Mouse (Mus musculus): Measurements from ENCODE around the gene Ndufa8. TPM values are rescaled to one million over a fixed set of nuclear protein-coding genes. Genes with fewer than 3 reads are reported as not detected.
A peak's percentile ranks its signal among the peaks of the same experiment; 100 is the strongest.

Ndufa8 gene
- 260 TPM for polyA plus RNA-seq (2012; fragmentation: generic; extraction: Trizol)
- long read RNA-seq, experiment 1, transcript Ndufa8-201 (4 exons, 861 nt) = major isoform, 229 of 247 reads
- long read RNA-seq, experiment 1, partial matches to known transcripts = 15 of 247 reads
- long read RNA-seq, experiment 1, other reads (novel, unspliced or antisense) = 3 of 247 reads
- long read RNA-seq, experiment 2, transcript Ndufa8-201 (4 exons, 861 nt) = major isoform, 32 of 32 reads
- long read RNA-seq, experiment 2, partial matches to known transcripts = 0 of 32 reads
- long read RNA-seq, experiment 2, other reads (novel, unspliced or antisense) = 0 of 32 reads

- H3ac ChIP-seq (ENCODE audit: control insufficient read depth, insufficient read length, low read depth) = peak within 1 kb of the TSS; percentile 89
- H3K36me3 ChIP-seq (ENCODE audit: control insufficient read depth, insufficient read depth) = peaks cover 11% of the 10 kb centered on the region
- H3K79me3 ChIP-seq (ENCODE audit: low read depth) = peaks cover 41% of the 10 kb centered on the region
- H3K4me3 ChIP-seq (ENCODE audit: insufficient read depth, poor library complexity, severe bottlenecking) = peak within 1 kb of the TSS; percentile 89
- no peaks in the 10 kb centered on the region for H3K27me3 ChIP-seq (ENCODE audit: control insufficient read depth, insufficient read depth, insufficient read length)
- peaks cover 52% of the 10 kb centered on the region for H3K79me2 ChIP-seq (ENCODE audit: control insufficient read depth, insufficient read depth)
- no peak for TF ChIP-seq MYOG (IDR thresholded peaks at IDR 0.05; ENCODE audit: control insufficient read depth, extremely low read depth, insufficient read length)
- no peak for TF ChIP-seq CTCF (IDR thresholded peaks at IDR 0.05; ENCODE audit: control insufficient read depth, insufficient read depth, insufficient read length)
- TF ChIP-seq FOSL1 (IDR thresholded peaks at IDR 0.05; ENCODE audit: insufficient read depth, low read length, poor library complexity, severe bottlenecking) = no peak
- TF ChIP-seq USF1 (IDR thresholded peaks at IDR 0.05; ENCODE audit: low read depth) = no peak
- TF ChIP-seq CEBPB (IDR thresholded peaks at IDR 0.05; ENCODE audit: low read depth) = no peak
- no peak for TF ChIP-seq MAX (IDR thresholded peaks at IDR 0.05)
- no peak for TF ChIP-seq MYOD1 (IDR thresholded peaks at IDR 0.05; ENCODE audit: control insufficient read depth, insufficient read length, low read depth)
Measured at GRCm38 (mm10) chr2:36048748-36049566, at the start of gene Ndufa8, which contains the start of gene Morn5. TSS of gene Ndufa8 (minus strand) at chr2:36049406. TSS of gene Morn5 (plus strand) at chr2:36049458.

- Histone ChIP-seq H3ac (ENCODE audit: control insufficient read depth, insufficient read length, low read depth) (no peak overlapping the region), H3K4me3 (ENCODE audit: insufficient read depth, poor library complexity, severe bottlenecking) (no peak overlapping the region), H3K36me3 (ENCODE audit: control insufficient read depth, insufficient read depth) (peaks cover 13% of the 10 kb centered on the region), H3K27me3 (ENCODE audit: control insufficient read depth, insufficient read depth, insufficient read length) (no peaks in the 10 kb centered on the region), H3K79me2 (ENCODE audit: control insufficient read depth, insufficient read depth) (no peaks in the 10 kb centered on the region), H3K79me3 (ENCODE audit: low read depth) (no peaks in the 10 kb centered on the region)
- no peak for TF ChIP-seq MYOD1 (IDR thresholded peaks at IDR 0.05; ENCODE audit: control insufficient read depth, insufficient read length, low read depth)
- no peak for TF ChIP-seq MAX (IDR thresholded peaks at IDR 0.05)
- TF ChIP-seq FOSL1 (IDR thresholded peaks at IDR 0.05; ENCODE audit: insufficient read depth, low read length, poor library complexity, severe bottlenecking) = no peak
- no peak for TF ChIP-seq MYOG (IDR thresholded peaks at IDR 0.05; ENCODE audit: control insufficient read depth, extremely low read depth, insufficient read length)
- TF ChIP-seq USF1 (IDR thresholded peaks at IDR 0.05; ENCODE audit: low read depth) = no peak
- no peak for TF ChIP-seq CTCF (IDR thresholded peaks at IDR 0.05; ENCODE audit: control insufficient read depth, insufficient read depth, insufficient read length)
Measured at GRCm38 (mm10) chr2:36098021-36098420, 48.8 kb upstream of the Ndufa8 start.

- H3K36me3 ChIP-seq (ENCODE audit: control insufficient read depth, insufficient read depth) = peaks cover 19% of the 10 kb centered on the region
- TF ChIP-seq USF1 (IDR thresholded peaks at IDR 0.05; ENCODE audit: low read depth) (no peak), MYOD1 (IDR thresholded peaks at IDR 0.05; ENCODE audit: control insufficient read depth, insufficient read length, low read depth) (no peak), CTCF (IDR thresholded peaks at IDR 0.05; ENCODE audit: control insufficient read depth, insufficient read depth, insufficient read length) (no peak), FOSL1 (IDR thresholded peaks at IDR 0.05; ENCODE audit: insufficient read depth, low read length, poor library complexity, severe bottlenecking) (no peak), MAX (IDR thresholded peaks at IDR 0.05) (no peak), MYOG (IDR thresholded peaks at IDR 0.05; ENCODE audit: control insufficient read depth, extremely low read depth, insufficient read length) (no peak), CEBPB (IDR thresholded peaks at IDR 0.05; ENCODE audit: low read depth) (no peak)
- H3K79me3 ChIP-seq (ENCODE audit: low read depth) = no peaks in the 10 kb centered on the region
- no peak overlapping the region for H3K4me3 ChIP-seq (ENCODE audit: insufficient read depth, poor library complexity, severe bottlenecking)
- no peak overlapping the region for H3ac ChIP-seq (ENCODE audit: control insufficient read depth, insufficient read length, low read depth)
- no peaks in the 10 kb centered on the region for H3K79me2 ChIP-seq (ENCODE audit: control insufficient read depth, insufficient read depth)
- no peaks in the 10 kb centered on the region for H3K27me3 ChIP-seq (ENCODE audit: control insufficient read depth, insufficient read depth, insufficient read length)
Measured at GRCm38 (mm10) chr2:36097129-36097815, 48.1 kb upstream of the Ndufa8 start.

GRCm38 (mm10) chr2:36093914-36094475 is 44.8 kb upstream of the Ndufa8 start:
- no peaks in the 10 kb centered on the region for H3K79me3 ChIP-seq (ENCODE audit: low read depth)
- peaks cover 19% of the 10 kb centered on the region for H3K36me3 ChIP-seq (ENCODE audit: control insufficient read depth, insufficient read depth)
- H3ac ChIP-seq (ENCODE audit: control insufficient read depth, insufficient read length, low read depth) = no peak overlapping the region
- no peaks in the 10 kb centered on the region for H3K79me2 ChIP-seq (ENCODE audit: control insufficient read depth, insufficient read depth)
- no peak overlapping the region for H3K4me3 ChIP-seq (ENCODE audit: insufficient read depth, poor library complexity, severe bottlenecking)
- TF ChIP-seq CEBPB (IDR thresholded peaks at IDR 0.05; ENCODE audit: low read depth) (no peak), MYOD1 (IDR thresholded peaks at IDR 0.05; ENCODE audit: control insufficient read depth, insufficient read length, low read depth) (no peak), USF1 (IDR thresholded peaks at IDR 0.05; ENCODE audit: low read depth) (no peak), CTCF (IDR thresholded peaks at IDR 0.05; ENCODE audit: control insufficient read depth, insufficient read depth, insufficient read length) (no peak), MAX (IDR thresholded peaks at IDR 0.05) (no peak), MYOG (IDR thresholded peaks at IDR 0.05; ENCODE audit: control insufficient read depth, extremely low read depth, insufficient read length) (no peak), FOSL1 (IDR thresholded peaks at IDR 0.05; ENCODE audit: insufficient read depth, low read length, poor library complexity, severe bottlenecking) (no peak)
- H3K27me3 ChIP-seq (ENCODE audit: control insufficient read depth, insufficient read depth, insufficient read length) = no peaks in the 10 kb centered on the region

- Histone ChIP-seq H3K79me2 (ENCODE audit: control insufficient read depth, insufficient read depth) (no peaks in the 10 kb centered on the region), H3K79me3 (ENCODE audit: low read depth) (no peaks in the 10 kb centered on the region), H3ac (ENCODE audit: control insufficient read depth, insufficient read length, low read depth) (no peak overlapping the region), H3K27me3 (ENCODE audit: control insufficient read depth, insufficient read depth, insufficient read length) (no peaks in the 10 kb centered on the region), H3K36me3 (ENCODE audit: control insufficient read depth, insufficient read depth) (peaks cover 19% of the 10 kb centered on the region), H3K4me3 (ENCODE audit: insufficient read depth, poor library complexity, severe bottlenecking) (no peak overlapping the region)
- no peak for TF ChIP-seq CTCF (IDR thresholded peaks at IDR 0.05; ENCODE audit: control insufficient read depth, insufficient read depth, insufficient read length)
Measured at GRCm38 (mm10) chr2:36093301-36093700, 44.1 kb upstream of the Ndufa8 start.

Measured in C2C12 (cell line).